Mouse (Mus musculus) bone marrow, adult 2 months (tissue): ENCODE data around the gene Cnnm2. TPM values are rescaled to one million over a fixed set of nuclear protein-coding genes. Genes with fewer than 3 reads are reported as not detected.

Experiments
- H3K27ac ChIP-seq: fragments of 200-500 bp; 2 replicates; pipeline ENCODE4 v1.5.1; 2012; ENCODE audit warnings: low read depth, mild to moderate bottlenecking, control low read depth, inconsistent platforms, low read length; ENCODE audit not compliant: control insufficient read depth, poor library complexity, insufficient read depth
- H3K4me1 ChIP-seq: fragments of 200-500 bp; 2 replicates; pipeline ENCODE4 v1.6.1; 2011; ENCODE audit warnings: low read length; ENCODE audit not compliant: control insufficient read depth, insufficient read depth
- H3K4me3 ChIP-seq: fragments of 200-500 bp; replicated peaks from 2 replicates; pipeline ENCODE3; 2011; ENCODE audit warnings: mild to moderate bottlenecking, low read depth, low read length, control low read depth; ENCODE audit not compliant: control insufficient read depth
- CTCF ChIP-seq: fragments of 200-500 bp; IDR thresholded peaks from 2 replicates; pipeline ENCODE4 v1.5.1; 2011; ENCODE audit warnings: low read length, control low read depth; ENCODE audit not compliant: control insufficient read depth, insufficient read depth
- POLR2A ChIP-seq: fragments of 200-500 bp; IDR thresholded peaks from 2 replicates; pipeline ENCODE4 v1.6.1; 2011; ENCODE audit warnings: low read depth, mild to moderate bottlenecking, control low read depth, low read length, borderline replicate concordance; ENCODE audit not compliant: control insufficient read depth
- WGBS: fragments of 180-500 bp; shearing (Covaris S2); methylation state at CpG from one replicate; pipeline ENCODE4 v1.1.7; 2018; 5-methylcytosine and 5-hydroxymethylcytosine counted together
- polyA plus RNA-seq: library from polyadenylated mRNA; stranded (reverse); fragments of >200 nt; gene quantifications from 2 replicates; pipeline ENCODE4 v1.2.4, GENCODE M21; 2011; ENCODE audit warnings: low replicate concordance; ENCODE audit not compliant: missing spikeins, insufficient read depth, insufficient read length

Cnnm2 gene
- polyA plus RNA-seq, 1 experiment, result 10.5 TPM

DNA sequence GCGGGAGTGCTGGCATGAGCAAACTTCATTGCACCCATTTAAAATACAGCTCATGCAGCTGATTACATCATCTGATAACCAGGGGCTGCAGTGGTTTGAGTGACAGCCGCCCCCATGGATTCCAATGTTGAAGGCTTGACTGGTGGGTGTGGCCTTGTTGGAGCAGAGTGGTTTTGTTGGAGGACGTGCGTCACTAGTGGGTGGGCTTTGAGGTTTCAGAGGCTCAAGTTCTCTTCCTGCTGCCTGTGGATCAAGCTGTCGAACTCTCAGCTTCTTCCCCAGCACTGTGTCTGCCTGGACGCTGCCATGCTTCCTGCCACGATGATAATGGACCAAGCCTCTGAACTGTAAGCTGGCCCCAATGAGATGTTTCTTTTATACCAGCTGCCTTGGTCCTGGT lies 57.9 kb downstream of the Cnnm2 start:
- TF ChIP-seq POLR2A (no peak), CTCF (no peak)
- WGBS, result 34% methylated on average over 7 of the region's 7 CpGs

DNA sequence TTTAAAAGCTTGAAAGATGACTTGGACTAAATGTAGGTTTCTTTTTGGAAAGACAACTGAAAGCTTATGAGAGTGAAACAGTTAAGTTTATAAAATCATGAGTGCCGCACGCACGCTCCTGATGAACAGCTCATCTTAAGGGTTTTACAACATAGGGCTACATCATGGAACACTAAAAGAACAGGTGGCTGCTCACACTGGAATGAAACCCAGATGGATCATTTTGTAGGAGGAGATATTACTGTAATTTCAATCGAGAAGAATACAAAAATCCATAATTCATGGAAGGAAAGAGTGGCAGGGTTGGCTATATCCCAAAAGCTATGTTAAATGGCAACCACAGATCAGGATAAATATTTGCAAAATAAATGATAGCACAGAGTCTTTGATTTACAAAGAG lies 61.1 kb downstream of the Cnnm2 start:
- 91% methylated on average over 4 of the region's 4 CpGs for WGBS
- Histone ChIP-seq H3K27ac (no peak overlapping the region), H3K4me3 (no peak overlapping the region), H3K4me1 (no peaks in the 10 kb centered on the region)
- TF ChIP-seq POLR2A, result no peak
- TF ChIP-seq CTCF, result no peak

More for the DNA sequence above, 57.9 kb downstream of the Cnnm2 start:
- no peak overlapping the region for H3K27ac ChIP-seq
- H3K4me1 ChIP-seq, result no peaks in the 10 kb centered on the region
- H3K4me3 ChIP-seq, result no peak overlapping the region

DNA sequence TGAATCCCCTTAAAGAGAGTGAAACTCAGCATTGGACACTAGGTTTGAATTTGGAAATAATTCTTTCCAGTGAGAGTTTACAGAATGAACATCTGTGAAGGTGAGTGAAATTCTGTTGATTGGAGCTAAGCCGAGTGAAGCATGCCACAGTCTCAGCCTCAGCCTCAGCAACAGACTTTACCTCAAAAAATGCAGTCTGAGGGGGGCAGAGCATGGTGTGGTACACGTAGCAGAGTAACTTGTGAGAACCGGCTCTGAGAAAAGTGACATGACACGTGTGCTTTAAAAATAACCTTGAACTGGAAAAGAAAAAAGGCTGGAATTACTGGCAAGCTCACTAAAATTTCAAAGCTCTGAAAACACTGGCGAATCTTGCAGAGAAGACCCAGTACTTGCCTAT lies 62.4 kb downstream of the Cnnm2 start:
- Histone ChIP-seq H3K27ac (no peak overlapping the region), H3K4me3 (no peak overlapping the region), H3K4me1 (no peaks in the 10 kb centered on the region)
- 88% methylated on average over 5 of the region's 5 CpGs for WGBS
- no peak for TF ChIP-seq POLR2A
- no peak for TF ChIP-seq CTCF

DNA sequence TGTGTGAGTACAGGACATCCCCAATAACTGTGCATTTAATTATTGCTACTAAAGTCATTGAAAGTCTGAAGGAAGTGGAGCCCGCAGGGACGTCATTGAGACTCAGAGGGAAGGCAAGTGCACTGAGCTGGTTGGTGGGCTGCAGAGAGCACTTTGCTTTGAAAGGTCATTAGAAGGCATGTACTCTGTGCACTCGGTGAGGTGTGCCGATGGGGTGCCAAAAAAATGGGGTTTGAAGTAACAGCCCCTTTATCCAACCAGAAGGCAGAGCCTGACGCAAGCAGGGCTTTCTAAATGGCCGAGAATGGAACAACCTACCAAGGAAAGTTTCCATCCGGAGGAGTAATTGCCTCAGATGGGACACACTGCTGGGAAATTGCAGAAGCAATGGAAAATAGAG lies 63.5 kb downstream of the Cnnm2 start:
- no peak for TF ChIP-seq POLR2A
- WGBS, result 84% methylated on average over 7 of the region's 7 CpGs
- no peak overlapping the region for H3K4me3 ChIP-seq
- H3K4me1 ChIP-seq, result no peaks in the 10 kb centered on the region
- no peak overlapping the region for H3K27ac ChIP-seq

DNA sequence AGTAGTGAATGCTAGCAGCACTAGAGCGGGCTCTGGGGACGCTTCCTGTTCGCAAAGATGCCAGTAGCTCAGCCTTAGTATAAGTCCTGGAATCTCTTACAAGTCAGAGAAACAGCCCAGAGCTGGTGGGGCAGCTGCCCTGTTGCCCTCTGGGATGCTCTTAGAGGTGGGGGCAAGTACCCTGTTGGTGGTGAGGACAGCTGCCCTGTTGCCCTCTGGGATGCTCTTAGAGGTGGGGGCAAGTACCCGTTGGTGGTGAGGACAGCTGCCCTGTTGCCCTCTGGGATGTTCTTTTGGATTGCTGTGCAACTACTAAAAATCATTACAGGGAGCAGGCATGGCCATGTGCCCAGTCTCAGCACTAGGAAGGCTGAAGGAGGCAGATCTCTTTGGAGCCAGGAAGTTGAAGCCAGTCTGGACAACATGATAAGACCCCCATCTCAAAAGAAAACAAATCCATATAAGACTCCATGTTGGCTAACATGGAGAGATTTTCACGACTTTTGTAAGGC lies 66.3 kb downstream of the Cnnm2 start:
- TF ChIP-seq CTCF, result no peak
- TF ChIP-seq POLR2A, result no peak
- no peak overlapping the region for H3K27ac ChIP-seq
- no peaks in the 10 kb centered on the region for H3K4me1 ChIP-seq
- H3K4me3 ChIP-seq, result no peak overlapping the region
- WGBS, result 80% methylated on average over 5 of the region's 5 CpGs

DNA sequence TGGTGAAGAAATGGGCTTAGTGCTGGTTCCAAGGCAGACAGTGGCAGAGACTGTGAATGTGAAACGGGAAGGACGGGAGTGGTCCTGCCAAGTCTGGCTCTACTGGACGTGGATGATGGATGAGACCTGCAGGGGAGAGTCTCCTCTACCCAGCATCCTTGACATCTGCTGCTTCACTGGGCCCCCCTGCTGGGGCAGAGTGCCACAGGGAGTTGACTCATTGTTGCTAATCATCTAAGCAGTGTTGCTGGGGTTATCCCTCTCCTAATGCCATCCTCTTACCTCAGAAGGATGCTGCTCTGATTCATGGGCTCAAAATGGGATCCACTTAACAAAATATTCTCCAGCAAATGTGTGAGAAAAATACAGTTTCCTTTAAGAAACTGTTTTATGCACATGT lies 67.6 kb downstream of the Cnnm2 start:
- TF ChIP-seq POLR2A, result no peak
- no peak for TF ChIP-seq CTCF
- Histone ChIP-seq H3K4me1 (no peaks in the 10 kb centered on the region), H3K4me3 (no peak overlapping the region), H3K27ac (no peak overlapping the region)
- 71% methylated on average over 3 of the region's 3 CpGs for WGBS

DNA sequence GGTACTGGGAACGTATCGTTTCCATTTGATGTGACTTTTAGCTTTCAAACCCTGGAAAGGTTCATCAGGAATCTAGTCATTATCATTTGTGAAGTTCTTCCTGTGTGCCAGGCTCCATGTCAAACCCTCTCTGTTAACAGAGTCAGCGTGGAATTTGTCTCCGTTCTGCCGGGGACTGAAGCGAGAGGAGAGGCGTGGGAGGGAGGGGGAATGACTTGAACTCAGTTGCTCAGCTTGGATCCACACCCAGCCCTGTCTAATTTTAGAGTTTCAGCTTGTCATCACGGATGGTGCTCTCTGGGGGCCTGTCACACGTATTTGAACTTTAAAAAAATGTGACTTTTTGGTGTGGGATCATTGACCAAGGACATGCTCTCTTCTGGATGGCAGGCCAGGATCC lies 70.0 kb downstream of the Cnnm2 start:
- WGBS, result 88% methylated on average over 9 of the region's 9 CpGs
- TF ChIP-seq CTCF (no peak), POLR2A (no peak)
- Histone ChIP-seq H3K27ac (no peak overlapping the region), H3K4me3 (no peak overlapping the region), H3K4me1 (no peaks in the 10 kb centered on the region)

DNA sequence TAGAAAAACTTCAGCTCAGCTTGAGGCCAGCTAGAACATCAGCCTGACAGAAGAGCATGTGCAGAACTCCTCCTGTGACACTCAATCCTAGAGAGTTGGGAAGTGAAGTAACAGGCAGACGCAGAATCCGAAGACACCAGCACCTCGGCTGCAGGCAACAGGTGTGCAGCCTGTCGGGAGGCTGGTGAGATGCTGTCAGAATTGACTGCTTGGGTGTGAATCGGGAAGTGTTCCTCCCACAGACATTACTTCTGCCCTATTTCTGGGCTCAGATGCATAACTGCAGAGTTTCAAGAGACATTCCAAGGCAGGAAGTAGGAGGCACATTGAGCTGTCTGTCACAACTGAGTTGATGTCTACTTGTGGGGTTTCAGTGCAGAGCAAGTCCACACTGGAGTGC lies 72.9 kb downstream of the Cnnm2 start:
- H3K27ac ChIP-seq, result no peak overlapping the region
- no peaks in the 10 kb centered on the region for H3K4me1 ChIP-seq
- WGBS, result 96% methylated on average over 5 of the region's 5 CpGs
- TF ChIP-seq POLR2A (no peak), CTCF (no peak)
- H3K4me3 ChIP-seq, result no peak overlapping the region

DNA sequence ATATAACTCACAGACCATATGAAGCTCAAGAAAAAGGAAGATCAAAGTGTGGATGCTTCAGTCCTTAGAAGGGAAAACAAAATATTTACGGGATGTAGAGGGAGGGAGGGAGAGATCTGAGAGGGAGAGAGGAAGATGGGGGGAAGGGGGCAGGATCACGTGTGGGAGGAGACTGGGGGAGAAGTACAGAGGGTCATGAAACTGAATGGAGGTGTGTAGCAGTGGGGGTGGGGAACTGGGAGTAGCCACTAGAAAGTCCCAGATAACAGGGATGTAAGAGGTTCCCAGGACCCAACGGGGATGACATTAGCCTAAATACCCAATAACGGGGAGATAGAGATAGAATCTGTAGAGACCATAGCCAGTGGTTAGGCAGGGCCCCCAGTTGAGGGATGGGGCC lies 73.9 kb downstream of the Cnnm2 start:
- WGBS, result 78% methylated on average over 4 of the region's 4 CpGs
- Histone ChIP-seq H3K4me1 (no peaks in the 10 kb centered on the region), H3K4me3 (no peak overlapping the region), H3K27ac (no peak overlapping the region)
- TF ChIP-seq POLR2A, result no peak
- no peak for TF ChIP-seq CTCF
